Mouse (Mus musculus) B cell, adult 2 months (primary cell): Measurements from ENCODE around the gene Nudt13.
A peak's percentile ranks its signal among the peaks of the same experiment; 100 is the strongest.
"Not testable (repeated sequence)": the region's sequence is repeated elsewhere in the genome, so short reads cannot be mapped to it uniquely, and the experiment has no call there.

Experiments used
- DNase-seq, 2 experiments: peaks; one replicate each; pipeline ENCODE4 v3.0.0; 2022

The Nudt13 gene

GRCm38 (mm10) chr14:20294117-20294892, at the start of gene Nudt13:
Gene Nudt13, plus strand, starts transcription at chr14:20294697.
- peak; percentile 76 to 80 for DNase-seq

GRCm38 (mm10) chr14:20245318-20245717, 49.2 kb upstream of the Nudt13 start:
- no peak for DNase-seq

- no peak for DNase-seq
Observed at GRCm38 (mm10) chr14:20245861-20246260, 48.6 kb upstream of the Nudt13 start.

GRCm38 (mm10) chr14:20246811-20247266, 47.7 kb upstream of the Nudt13 start:
- DNase-seq: no peak

- DNase-seq: no peak
Observed at GRCm38 (mm10) chr14:20248001-20248400, 46.5 kb upstream of the Nudt13 start.

GRCm38 (mm10) chr14:20250237-20251171, 44.0 kb upstream of the Nudt13 start:
- no peak for DNase-seq

GRCm38 (mm10) chr14:20258185-20259113, 36.0 kb upstream of the Nudt13 start:
- peak; percentile 92 to 94 for DNase-seq

GRCm38 (mm10) chr14:20262346-20262745, 32.2 kb upstream of the Nudt13 start:
- no peak for DNase-seq

- DNase-seq: no peak
Observed at GRCm38 (mm10) chr14:20268421-20268820, 26.1 kb upstream of the Nudt13 start.

- DNase-seq: no peak
Observed at GRCm38 (mm10) chr14:20269082-20269809, 25.3 kb upstream of the Nudt13 start, which contains the start of gene Kcnk16. Gene Kcnk16, minus strand, starts transcription at chr14:20269199.

GRCm38 (mm10) chr14:20291391-20291790, 3.1 kb upstream of the Nudt13 start:
- no peak for DNase-seq

- DNase-seq: no peak
Observed at GRCm38 (mm10) chr14:20294947-20295346, 450 bp downstream of the Nudt13 start.

- no peak for DNase-seq
Observed at GRCm38 (mm10) chr14:20297616-20298015, 3.1 kb downstream of the Nudt13 start.

GRCm38 (mm10) chr14:20298131-20298530, 3.6 kb downstream of the Nudt13 start:
- no peak for DNase-seq

GRCm38 (mm10) chr14:20305085-20305484, 10.6 kb downstream of the Nudt13 start:
- not testable (repeated sequence) for DNase-seq

GRCm38 (mm10) chr14:20315137-20315536, 20.6 kb downstream of the Nudt13 start:
- no peak for DNase-seq

- peak; percentile 67 to 69 for DNase-seq
Observed at GRCm38 (mm10) chr14:20319420-20319819, 24.9 kb downstream of the Nudt13 start.

- DNase-seq: no peak
Observed at GRCm38 (mm10) chr14:20324196-20324595, 29.7 kb downstream of the Nudt13 start.

GRCm38 (mm10) chr14:20328474-20328873, 34.0 kb downstream of the Nudt13 start:
- peak; percentile 32 to 35 for DNase-seq

- DNase-seq: no peak
Observed at GRCm38 (mm10) chr14:20331316-20331715, 36.8 kb downstream of the Nudt13 start.

- peak; percentile 23 to 26 for DNase-seq
Observed at GRCm38 (mm10) chr14:20339415-20339814, 44.9 kb downstream of the Nudt13 start.

- peak; percentile 63 to 66 for DNase-seq
Observed at GRCm38 (mm10) chr14:20340149-20340548, 45.7 kb downstream of the Nudt13 start.
